29 mouse cellular contexts compared by ENCODE assay signal in the genomic region with DNA sequence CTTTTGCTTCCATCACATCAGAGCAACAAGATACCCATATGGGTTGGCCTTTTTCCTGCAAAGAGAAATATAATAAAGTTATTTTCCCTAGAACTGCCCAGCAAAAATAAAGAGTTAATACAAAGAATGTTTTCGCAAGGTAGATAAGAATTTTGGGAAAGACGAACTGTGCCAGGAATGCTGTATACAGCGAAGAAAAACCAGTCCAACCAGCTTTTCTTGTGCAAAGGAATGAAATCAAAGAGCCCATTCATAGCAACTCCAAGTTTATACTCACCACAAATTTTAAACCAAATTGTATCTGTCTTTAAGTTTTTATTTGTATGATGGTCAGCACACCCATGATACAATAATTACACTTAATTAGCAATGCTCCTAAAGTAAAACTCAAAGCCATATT. TPM values are rescaled to one million over a fixed set of nuclear protein-coding genes. Genes with fewer than 3 reads are reported as not detected.
A peak's percentile ranks its signal among the peaks of the same experiment; 100 is the strongest.
DNase-seq lines count a peak whose midpoint lies in the region; ATAC-seq lines count a peak whose summit lies in the region.
"Had no signal": no experiment of that assay in that cellular context is flagged by ENCODE, and none has a peak within 500 bp of the region (broad histone marks: within the 10 kb centered on the region; RNA-seq: fewer than 3 reads in every experiment).

No protein-coding gene starts in this region.

- ATAC-seq in lung, embryonic 16.5 days (ENCODE audit: low read depth) = peak; percentile 62
- ATAC-seq in stomach, embryonic 16.5 days (ENCODE audit: insufficient read depth, low FRiP score) = no peak
- ATAC-seq: forebrain, postnatal 0 days; midbrain, embryonic 15.5 days had no signal

- H3K4me1 ChIP-seq in lung, embryonic 16.5 days (replicated peaks; ENCODE audit: control insufficient read depth, insufficient read depth, low read length) = peaks cover 10% of the 10 kb centered on the region; the same call in 1 of the 2 replicates
- peaks cover 3% of the 10 kb centered on the region; the same call in 1 of the 2 replicates for H3K4me1 ChIP-seq in stomach, embryonic 16.5 days (ENCODE audit: control insufficient read depth, insufficient read depth, low read length)
- H3K4me1 ChIP-seq: limb, embryonic 13.5 days; midbrain, embryonic 15.5 days; neural tube, embryonic 13.5 days had no signal

- 34% methylated on average over 3 of the region's 3 CpGs for WGBS in lung, embryonic 16.5 days
- 42% methylated on average over 3 of the region's 3 CpGs for WGBS in stomach, embryonic 16.5 days

- H3K27me3 ChIP-seq in lung, embryonic 16.5 days (ENCODE audit: control insufficient read depth, insufficient read depth, low read depth, low read length) = no peaks in the 10 kb centered on the region
- H3K27me3 ChIP-seq in stomach, embryonic 16.5 days (ENCODE audit: control insufficient read depth, insufficient read depth, low read length) = no peaks in the 10 kb centered on the region
- H3K27me3 ChIP-seq: heart, embryonic 13.5 days; limb, embryonic 13.5 days; liver, embryonic 13.5 days; midbrain, embryonic 15.5 days; neural tube, embryonic 13.5 days had no signal

- H3K9me3 ChIP-seq in lung, embryonic 16.5 days (ENCODE audit: control insufficient read depth, low read length) = no peaks in the 10 kb centered on the region
- no peaks in the 10 kb centered on the region for H3K9me3 ChIP-seq in stomach, embryonic 16.5 days (replicated peaks; ENCODE audit: control insufficient read depth, low read length)
- H3K9me3 ChIP-seq: heart, embryonic 13.5 days; limb, embryonic 13.5 days; liver, embryonic 13.5 days; midbrain, embryonic 15.5 days; neural tube, embryonic 13.5 days had no signal

- H3K27ac ChIP-seq in lung, embryonic 16.5 days (ENCODE audit: low read length) = peak overlapping the region; percentile 83
- peak overlapping the region; percentile 55; the same call in 1 of the 2 replicates for H3K27ac ChIP-seq in stomach, embryonic 16.5 days (ENCODE audit: low read length)
- H3K27ac ChIP-seq: heart, adult 2 months; heart, embryonic 13.5 days; kidney, postnatal 0 days; limb, embryonic 13.5 days; liver, embryonic 13.5 days; macrophage; midbrain, embryonic 15.5 days; neural tube, embryonic 13.5 days had no signal

- DNase-seq in kidney, adult 9 months = peak; percentile 36
- no peak for DNase-seq in kidney, postnatal 10 days
- DNase-seq in lung, postnatal 14 days = no peak
- DNase-seq in fat pad, adult 2 months (ENCODE audit: extremely low read depth, low read depth, low spot score) = peak; percentile 59
- DNase-seq in right cerebral cortex, postnatal 14 days = no peak
- DNase-seq: adrenal gland, postnatal 10 days; cerebellum, adult 18-20 months; cerebellum, postnatal 14 days; forebrain, postnatal 0 days; gastrocnemius, postnatal 36 days; heart, adult 2 months; heart, postnatal 14 days; liver, embryonic 13.5 days; retina, postnatal 1 day; thymus, adult 2 months; thymus, postnatal 4 days had no signal

- no peak overlapping the region for H3K4me3 ChIP-seq in lung, embryonic 16.5 days (ENCODE audit: low read length)
- H3K4me3 ChIP-seq in stomach, embryonic 16.5 days (replicated peaks; ENCODE audit: low read length) = no peak overlapping the region
- H3K4me3 ChIP-seq: heart, adult 2 months; heart, embryonic 13.5 days; limb, embryonic 13.5 days; liver, embryonic 13.5 days; midbrain, embryonic 15.5 days; myocyte; neural tube, embryonic 13.5 days had no signal

- no peaks in the 10 kb centered on the region for H3K36me3 ChIP-seq in lung, embryonic 16.5 days (ENCODE audit: control insufficient read depth, insufficient read depth, low read length)
- no peaks in the 10 kb centered on the region for H3K36me3 ChIP-seq in stomach, embryonic 16.5 days (ENCODE audit: control insufficient read depth, insufficient read depth, low read length)
- H3K36me3 ChIP-seq: heart, embryonic 13.5 days; limb, embryonic 13.5 days; liver, embryonic 13.5 days; midbrain, embryonic 15.5 days; neural tube, embryonic 13.5 days had no signal

- H3K4me2 ChIP-seq in lung, embryonic 16.5 days (ENCODE audit: low read depth, low read length) = peak overlapping the region; percentile 29; the same call in 1 of the 2 replicates
- peak overlapping the region; percentile 19; the same call in 1 of the 2 replicates for H3K4me2 ChIP-seq in stomach, embryonic 16.5 days (ENCODE audit: low read depth, low read length)
- H3K4me2 ChIP-seq: heart, embryonic 13.5 days; limb, embryonic 13.5 days; liver, embryonic 13.5 days; midbrain, embryonic 15.5 days; neural tube, embryonic 13.5 days had no signal

- no peak overlapping the region for H3K9ac ChIP-seq in lung, embryonic 16.5 days (ENCODE audit: low read length)
- no peak overlapping the region for H3K9ac ChIP-seq in stomach, embryonic 16.5 days (ENCODE audit: low read length)
- H3K9ac ChIP-seq: forebrain, postnatal 0 days; heart, embryonic 13.5 days; limb, embryonic 13.5 days; liver, embryonic 13.5 days; midbrain, embryonic 15.5 days; neural tube, embryonic 13.5 days had no signal

RNA-seq across cellular contexts. Expression of a gene that starts 13.8 kb away (rescaled TPM):
- polyA plus RNA-seq in lung, embryonic 16.5 days (2015; fragmentation: Nextera tagmentation; extraction: Ambion mirVana) = 27.6 and 27.8 TPM in 2 replicates
- polyA plus RNA-seq in stomach, embryonic 16.5 days (2015; fragmentation: Nextera tagmentation; extraction: Ambion mirVana) = 33.2 and 36.6 TPM in 2 replicates

RNA-seq across cellular contexts. Expression of a gene that starts 24.6 kb away (rescaled TPM):
- polyA plus RNA-seq in lung, embryonic 16.5 days (2015; fragmentation: Nextera tagmentation; extraction: Ambion mirVana) = 0.23 and 0.39 TPM in 2 replicates
- 0.92 and 1.2 TPM in 2 replicates for polyA plus RNA-seq in stomach, embryonic 16.5 days (2015; fragmentation: Nextera tagmentation; extraction: Ambion mirVana)
- polyA plus RNA-seq: C2C12; forebrain, embryonic 11.5 days; forebrain, postnatal 0 days; heart, adult 2 months; heart, embryonic 13.5 days; hindbrain, embryonic 11.5 days; limb, embryonic 13.5 days; macrophage; midbrain, embryonic 15.5 days; neural tube, embryonic 13.5 days; spleen, adult 2 months; thymus, adult 2 months had no signal

Comparison
In these comparisons a context has a peak if more than half of its experiments do, and no peak if none do; other contexts are left out.
1. DNase-seq: peak in kidney, adult 9 months (single experiment) and fat pad, adult 2 months (single experiment); none in kidney, postnatal 10 days (single experiment), lung, postnatal 14 days (single experiment) and right cerebral cortex, postnatal 14 days (single experiment).